Mouse (Mus musculus): ENCODE measurements at regions not wholly inside any gene's neighbourhood (a gene's known extent, or its start where the extent isn't known, plus 50 kb on each side); places are given as distances from the start of the nearest gene placed in this dataset.

DNA sequence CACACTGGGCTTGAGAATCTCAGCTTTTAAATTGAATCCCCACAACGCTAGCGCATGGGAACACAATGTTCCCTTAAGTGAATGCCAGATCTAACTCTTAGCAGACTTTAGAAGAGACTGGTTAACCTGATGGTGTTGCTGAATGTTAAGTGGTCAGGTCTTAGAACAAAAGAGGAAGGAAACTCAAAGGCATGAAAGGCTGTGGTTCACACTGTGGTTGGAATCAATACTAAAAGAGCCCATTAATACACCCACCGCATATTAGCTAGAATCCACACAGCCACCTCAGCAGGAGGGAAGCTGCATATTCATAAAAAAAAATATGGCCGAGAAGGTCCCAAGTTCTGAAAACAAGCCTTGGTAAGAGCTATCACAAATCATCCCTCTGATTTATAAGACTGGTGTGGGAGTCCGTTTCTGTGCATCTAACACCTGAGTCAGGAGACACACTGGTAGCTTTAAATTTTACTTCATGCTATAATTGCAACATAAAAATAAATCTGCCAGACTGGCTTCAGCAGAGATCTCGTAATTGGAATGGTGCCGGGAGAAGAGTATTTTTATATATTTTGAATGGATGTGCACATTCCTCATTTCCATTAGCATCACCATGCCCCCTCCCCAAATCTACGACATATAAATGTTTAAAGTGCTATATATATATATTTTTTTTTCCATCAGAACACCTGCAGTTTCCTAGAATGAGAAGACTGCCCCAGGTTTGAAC lies 259.3 kb downstream of the Tpbg start:
- no peak for TF ChIP-seq CTCF (IDR thresholded peaks at IDR 0.05; ENCODE audit: borderline replicate concordance, insufficient read depth, low read depth, low read length)
- TF ChIP-seq POLR2A (IDR thresholded peaks at IDR 0.05; ENCODE audit: borderline replicate concordance, insufficient read depth, low read length) = no peak

Measured in cerebellum, adult 2 months (tissue).